Mouse (Mus musculus) forebrain, postnatal 0 days (tissue): ENCODE results near the gene Arpc5l. TPM values are rescaled to one million over a fixed set of nuclear protein-coding genes. Genes with fewer than 3 reads are reported as not detected.
A peak's percentile ranks its signal among the peaks of the same experiment; 100 is the strongest.
"Not testable (repeated sequence)": the region's sequence is repeated elsewhere in the genome, so short reads cannot be mapped to it uniquely, and the experiment has no call there.

Source experiments
- ATAC-seq: fragments of 200-750 bp; cut with Nextera tagmentation; 2 replicates; pipeline ENCODE4 v1.8.0; 2017; ENCODE audit warnings: mild to moderate bottlenecking, moderate library complexity
- DNase-seq: peaks from one replicate; pipeline ENCODE4 v3.0.0-alpha.2; 2015
- H3K27ac ChIP-seq: fragments of 300-500 bp; sonication (generic); 2 replicates; pipeline ENCODE4 v1.5.1; 2014; ENCODE audit warnings: low read depth, mild to moderate bottlenecking, antibody characterized with exemption, low read length, moderate library complexity, mixed read lengths
- H3K27me3 ChIP-seq: fragments of 300-500 bp; sonication (generic); 2 replicates; pipeline ENCODE4 v1.6.1; 2014; ENCODE audit warnings: mild to moderate bottlenecking, low read length, mixed read lengths; ENCODE audit not compliant: insufficient read depth
- H3K36me3 ChIP-seq: fragments of 300-500 bp; sonication (generic); 2 replicates; pipeline ENCODE4 v1.6.1; 2014; ENCODE audit warnings: mild to moderate bottlenecking, moderate library complexity; ENCODE audit not compliant: insufficient read depth
- H3K4me1 ChIP-seq: fragments of 300-500 bp; sonication (generic); 2 replicates; pipeline ENCODE4 v1.6.1; 2014; ENCODE audit warnings: antibody characterized with exemption; ENCODE audit not compliant: insufficient read depth
- H3K4me2 ChIP-seq: fragments of 300-500 bp; sonication (generic); 2 replicates; pipeline ENCODE4 v1.6.1; 2014; ENCODE audit warnings: low read depth, mild to moderate bottlenecking, moderate library complexity
- H3K4me3 ChIP-seq: fragments of 300-500 bp; sonication (generic); 2 replicates; pipeline ENCODE4 v1.5.1; 2014; ENCODE audit warnings: low read depth, low read length, mixed read lengths
- H3K9ac ChIP-seq: fragments of 300-500 bp; sonication (generic); 2 replicates; pipeline ENCODE4 v1.6.1; 2014; ENCODE audit warnings: mild to moderate bottlenecking
- H3K9me3 ChIP-seq: fragments of 300-500 bp; sonication (generic); 2 replicates; pipeline ENCODE4 v1.6.1; 2016; ENCODE audit warnings: low read length
- CTCF ChIP-seq: sonication (generic); IDR thresholded peaks from 2 replicates; pipeline ENCODE4 v1.5.1; 2016; ENCODE audit warnings: antibody characterized with exemption, control low read depth, low read depth
- WGBS: fragments of 180-500 bp; shearing (Covaris S2); extraction: QIAGEN DNeasy Blood & Tissue Kit; methylation state at CpG from one replicate; pipeline ENCODE4 v1.1.7; 2014; 5-methylcytosine and 5-hydroxymethylcytosine counted together
- polyA plus RNA-seq: library from polyadenylated mRNA; unstranded; fragments of >200 nt; fragmentation: Nextera tagmentation; extraction: Ambion mirVana; gene quantifications from 2 replicates; pipeline ENCODE4 v1.2.1, GENCODE M21; 2015
- total RNA-seq: library from RNA; depleted of rRNA; stranded (reverse); fragments of >200 nt; gene quantifications from 2 replicates; pipeline ENCODE4 v1.2.3, GENCODE M21; 2014

Gene Arpc5l
- total and polyA plus RNA-seq, 2 experiments from 2014 or later = 80.0 to 167 TPM

- no peak for DNase-seq
- peak overlapping the region; percentile 78 for H3K4me2 ChIP-seq
- TF ChIP-seq CTCF = no peak
- H3K4me1 ChIP-seq = peaks cover 24% of the 10 kb centered on the region
- ATAC-seq = no peak
- no peaks in the 10 kb centered on the region for H3K9me3 ChIP-seq
- peaks cover 18% of the 10 kb centered on the region for H3K36me3 ChIP-seq
- no peak overlapping the region for H3K9ac ChIP-seq
- H3K4me3 ChIP-seq = no peak overlapping the region
- H3K27me3 ChIP-seq = no peaks in the 10 kb centered on the region
- 92% methylated on average over 14 of the region's 14 CpGs for WGBS
- no peak overlapping the region for H3K27ac ChIP-seq
These were observed 1.1 kb downstream of the Arpc5l start for GRCm38 (mm10) chr2:39006149-39006730.

DNA sequence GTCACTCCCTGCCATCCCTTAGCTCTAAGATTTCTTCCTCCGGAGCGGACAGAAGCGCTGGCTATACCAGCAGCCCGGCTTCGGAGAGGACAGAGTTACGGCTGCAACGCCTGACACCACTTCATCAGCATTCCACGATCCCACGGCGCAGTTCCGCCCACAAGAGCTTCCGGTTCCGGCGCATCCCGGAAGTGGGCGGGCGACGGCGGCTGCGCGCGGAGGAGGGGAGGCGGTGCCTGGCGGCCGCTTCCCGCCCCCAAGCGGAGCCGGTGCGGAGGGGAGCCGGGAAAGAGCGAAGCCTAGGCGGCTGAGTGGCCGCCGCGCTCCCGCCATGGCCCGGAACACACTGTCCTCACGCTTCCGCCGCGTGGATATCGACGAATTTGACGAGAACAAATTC is 2.7 kb downstream of the Arpc5l start:
- peak; percentile 21; the same call in 1 of the 2 replicates for TF ChIP-seq CTCF
- peaks cover 10% of the 10 kb centered on the region for H3K36me3 ChIP-seq
- H3K9ac ChIP-seq = peak overlapping the region; percentile 91
- H3K27ac ChIP-seq = peak overlapping the region; percentile 92
- WGBS = under 1% methylated on average over 44 of the region's 44 CpGs
- peak overlapping the region; percentile 82 for H3K4me3 ChIP-seq
- DNase-seq (peak; percentile 94), ATAC-seq (peak; percentile 89)
- no peaks in the 10 kb centered on the region for H3K27me3 ChIP-seq
- peaks cover 24% of the 10 kb centered on the region for H3K4me1 ChIP-seq
- peak overlapping the region; percentile 78 for H3K4me2 ChIP-seq
- H3K9me3 ChIP-seq = no peaks in the 10 kb centered on the region

DNA sequence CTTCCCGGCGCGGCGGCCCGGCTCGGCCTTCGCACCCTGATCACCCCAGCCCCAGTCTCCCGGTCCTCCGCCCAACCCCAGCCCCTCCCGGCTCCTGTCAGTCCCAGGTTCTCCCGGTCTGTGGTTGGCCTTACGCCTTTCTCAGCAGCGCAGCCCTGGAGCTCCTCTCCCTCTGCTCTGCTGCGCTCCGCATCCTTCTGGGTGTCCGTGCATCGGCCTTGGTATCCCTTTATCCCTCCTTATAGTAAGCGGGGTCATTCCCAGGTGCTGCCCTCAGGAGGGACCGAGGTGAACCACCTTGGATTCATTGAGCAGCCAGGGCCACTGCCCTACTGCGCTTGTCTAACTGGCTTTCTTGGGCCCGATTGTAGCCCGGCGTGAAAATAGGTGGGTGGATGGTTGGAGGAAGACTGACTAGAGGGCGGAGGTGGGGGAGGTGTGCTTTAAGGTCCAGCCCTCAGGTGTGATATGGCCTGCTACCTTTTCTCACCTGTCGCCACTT is 3.3 kb downstream of the Arpc5l start:
- Histone ChIP-seq H3K4me1 (peaks cover 23% of the 10 kb centered on the region), H3K4me2 (peak overlapping the region; percentile 78), H3K9me3 (no peaks in the 10 kb centered on the region), H3K4me3 (peak overlapping the region; percentile 82), H3K9ac (peak overlapping the region; percentile 91), H3K27ac (peak overlapping the region; percentile 92), H3K27me3 (no peaks in the 10 kb centered on the region), H3K36me3 (peaks cover 10% of the 10 kb centered on the region; the same call in 1 of the 2 replicates)
- DNase-seq = no peak
- WGBS = 4% methylated on average over 25 of the region's 25 CpGs
- ATAC-seq = peak; percentile 34
- no peak for TF ChIP-seq CTCF

- 35% methylated on average over 3 of the region's 3 CpGs for WGBS
- Histone ChIP-seq H3K36me3 (peaks cover 15% of the 10 kb centered on the region; the same call in 1 of the 2 replicates), H3K4me2 (peak overlapping the region; percentile 78), H3K9me3 (no peaks in the 10 kb centered on the region), H3K4me3 (peak overlapping the region; percentile 82), H3K27me3 (no peaks in the 10 kb centered on the region), H3K27ac (no peak overlapping the region), H3K4me1 (peaks cover 17% of the 10 kb centered on the region), H3K9ac (peak overlapping the region; percentile 91)
- ATAC-seq (no peak), DNase-seq (peak; percentile 26)
- no peak for TF ChIP-seq CTCF
These were observed 3.8 kb downstream of the Arpc5l start for GRCm38 (mm10) chr2:39008954-39009365.

- H3K27me3 ChIP-seq, DNase-seq, H3K4me2 ChIP-seq, H3K27ac ChIP-seq, H3K9me3 ChIP-seq, H3K9ac ChIP-seq, ATAC-seq, H3K4me3 ChIP-seq: not testable (repeated sequence)
- H3K4me1 ChIP-seq = peaks cover 15% of the 10 kb centered on the region; the same call in 1 of the 2 replicates
- peaks cover 27% of the 10 kb centered on the region for H3K36me3 ChIP-seq
- WGBS = 95% methylated on average over 5 of the region's 5 CpGs
These were observed 5.0 kb downstream of the Arpc5l start for GRCm38 (mm10) chr2:39010144-39010543.

DNA sequence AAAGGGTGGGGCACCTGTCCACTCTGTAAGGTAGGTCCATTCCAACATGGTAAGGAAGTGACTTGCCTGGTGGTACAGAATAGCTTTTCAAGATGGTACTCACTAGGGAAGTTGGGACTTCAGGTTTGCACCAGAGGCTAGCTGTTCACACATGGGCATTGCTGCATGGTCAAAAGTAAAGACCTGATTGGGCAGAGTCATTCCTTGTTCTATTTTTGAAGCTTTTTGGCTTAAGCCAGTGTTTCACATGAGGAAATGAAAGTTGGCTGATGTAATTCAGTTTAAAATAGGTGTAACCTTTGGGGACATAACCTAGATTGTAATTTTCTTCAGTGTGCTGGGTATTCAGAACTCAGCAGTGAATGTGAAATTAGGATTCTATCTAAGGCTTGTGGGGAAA is 6.1 kb downstream of the Arpc5l start:
- Histone ChIP-seq H3K36me3 (peaks cover 37% of the 10 kb centered on the region), H3K27ac (no peak overlapping the region), H3K4me3 (no peak overlapping the region), H3K4me1 (peaks cover 10% of the 10 kb centered on the region; the same call in 1 of the 2 replicates), H3K4me2 (no peak overlapping the region), H3K9me3 (no peaks in the 10 kb centered on the region), H3K9ac (no peak overlapping the region), H3K27me3 (no peaks in the 10 kb centered on the region)
- TF ChIP-seq CTCF = no peak
- DNase-seq (no peak), ATAC-seq (no peak)

- TF ChIP-seq CTCF = no peak
- Histone ChIP-seq H3K9ac (no peak overlapping the region), H3K27me3 (no peaks in the 10 kb centered on the region), H3K9me3 (no peaks in the 10 kb centered on the region), H3K27ac (no peak overlapping the region), H3K4me3 (no peak overlapping the region), H3K4me1 (peaks cover 9% of the 10 kb centered on the region; the same call in 1 of the 2 replicates), H3K36me3 (peaks cover 44% of the 10 kb centered on the region), H3K4me2 (no peak overlapping the region)
- ATAC-seq (no peak), DNase-seq (no peak)
- 82% methylated on average over 3 of the region's 3 CpGs for WGBS
These were observed 6.8 kb downstream of the Arpc5l start for GRCm38 (mm10) chr2:39011971-39012370.
